Mouse (Mus musculus) ES-Bruce4 (cell line): ENCODE data around the gene Ttc21b.

ENCODE experiments used
- CTCF ChIP-seq: IDR thresholded peaks from one replicate; pipeline ENCODE4 v1.8.1; 2011; ENCODE audit warnings: low read depth, low read length
- POLR2A ChIP-seq: IDR thresholded peaks from one replicate; pipeline ENCODE4 v1.8.1; 2011; ENCODE audit warnings: low read length; ENCODE audit not compliant: insufficient read depth

GRCm38 (mm10) chr2:66146473-66146872, 109.9 kb downstream of the Ttc21b start:
- TF ChIP-seq CTCF, result no peak
- TF ChIP-seq POLR2A, result no peak
